Mouse (Mus musculus) megakaryocyte, embryonic 14.5 days (primary cell): ENCODE results near the gene Ppp1r9a.

Experiments
- FLI1 ChIP-seq: IDR thresholded peaks from 2 replicates; pipeline ENCODE4 v1.6.1; 2012; ENCODE audit warnings: low read length, inconsistent platforms, mixed read lengths
- GATA1 ChIP-seq: IDR thresholded peaks from 3 replicates; pipeline ENCODE4 v1.6.1; 2012; ENCODE audit warnings: mixed read lengths, low read length, inconsistent platforms, borderline replicate concordance

GRCm38 (mm10) chr6:4967236-4967635 lies 64.5 kb downstream of the Ppp1r9a start:
- no peak for TF ChIP-seq GATA1
- TF ChIP-seq FLI1 = no peak
